Mouse (Mus musculus) mouse embryonic stem cell (cell line): Measurements from ENCODE around the gene Dcpp1.

Experiments
- in situ Hi-C, 2 experiments: fragments of 300-500 bp; cut with MboI; formaldehyde crosslinking; loops; 1 replicate in 1 of 2; 3 replicates in 1 of 2; pipeline ENCODE4 v1.14.3; 2019 to 2020; ENCODE audit warnings: low sequenced_read_pairs in 2 of 2, low pct_unique_long_range_greater_than_20kb in 1 of 2, mixed read lengths in 1 of 2; ENCODE audit not compliant: unreplicated experiment in 1 of 2

Dcpp1 gene

GRCm38 (mm10) chr17:23877166-23877565, 3.5 kb upstream of the Dcpp1 start:
- in situ Hi-C loops = no loop called here

- in situ Hi-C loops = loop anchor here in 1 of 2 experiments (25.0 kb wide), 1 partner anchor 370 kb away; no protein-coding TSS in a partner anchor
Observed at GRCm38 (mm10) chr17:23917158-23917557, 36.5 kb downstream of the Dcpp1 start, which contains the start of gene Dcpp3. Gene Dcpp3, plus strand, starts transcription at chr17:23917458.

GRCm38 (mm10) chr17:23924531-23925007, 43.9 kb downstream of the Dcpp1 start:
- in situ Hi-C loops = loop anchor here in 1 of 2 experiments (25.0 kb wide), 1 partner anchor 363 kb away; no protein-coding TSS in a partner anchor

GRCm38 (mm10) chr17:23925090-23925493, 44.4 kb downstream of the Dcpp1 start:
- in situ Hi-C loops = no loop called here

- in situ Hi-C loops = no loop called here
Observed at GRCm38 (mm10) chr17:23931157-23931556, 50.5 kb downstream of the Dcpp1 start.
